23 mouse cellular contexts compared by ENCODE assay signal in genomic region chr1:155990391-155990790, GRCm38 (mm10). TPM values are rescaled to one million over a fixed set of nuclear protein-coding genes. Genes with fewer than 3 reads are reported as not detected.
DNase-seq lines count a peak whose midpoint lies in the region; ATAC-seq and TF ChIP-seq lines count a peak whose summit lies in the region.
"Had no signal": no experiment of that assay in that cellular context is flagged by ENCODE, and none has a peak within 500 bp of the region (broad histone marks: within the 10 kb centered on the region; RNA-seq: fewer than 3 reads in every experiment).

No protein-coding gene starts in this region.

- H3K4me1 ChIP-seq in heart, embryonic 12.5 days (replicated peaks) = peaks cover 20% of the 10 kb centered on the region
- no peaks in the 10 kb centered on the region for H3K4me1 ChIP-seq in heart, adult 2 months (ENCODE audit: control insufficient read depth, insufficient read depth, low read length)
- peaks cover 9% of the 10 kb centered on the region; the same call in 1 of the 2 replicates for H3K4me1 ChIP-seq in intestine, embryonic 14.5 days (replicated peaks; ENCODE audit: control insufficient read depth, insufficient read depth, low read length)
- H3K4me1 ChIP-seq in intestine, embryonic 15.5 days (replicated peaks) = peaks cover 3% of the 10 kb centered on the region; the same call in 1 of the 2 replicates
- no peaks in the 10 kb centered on the region for H3K4me1 ChIP-seq in lung, embryonic 14.5 days (ENCODE audit: insufficient read depth)
- no peaks in the 10 kb centered on the region for H3K4me1 ChIP-seq in limb, embryonic 14.5 days (ENCODE audit: control insufficient read depth, insufficient read depth, low read length)
- H3K4me1 ChIP-seq: hindbrain, embryonic 10.5 days; liver, embryonic 15.5 days had no signal

- peak overlapping the region; percentile 31 for H3K4me2 ChIP-seq in heart, embryonic 12.5 days
- no peak overlapping the region for H3K4me2 ChIP-seq in intestine, embryonic 14.5 days (ENCODE audit: low read length)
- no peak overlapping the region for H3K4me2 ChIP-seq in intestine, embryonic 15.5 days (replicated peaks)
- H3K4me2 ChIP-seq in lung, embryonic 14.5 days = no peak overlapping the region
- no peak overlapping the region for H3K4me2 ChIP-seq in limb, embryonic 14.5 days (replicated peaks; ENCODE audit: low read depth, low read length, severe bottlenecking)
- H3K4me2 ChIP-seq: liver, embryonic 15.5 days; midbrain, embryonic 13.5 days had no signal

- no peaks in the 10 kb centered on the region for H3K36me3 ChIP-seq in heart, embryonic 12.5 days
- H3K36me3 ChIP-seq in heart, adult 2 months (ENCODE audit: control insufficient read depth, insufficient read depth, low read length) = no peaks in the 10 kb centered on the region
- H3K36me3 ChIP-seq in intestine, embryonic 14.5 days (ENCODE audit: control insufficient read depth, insufficient read depth, low read length) = no peaks in the 10 kb centered on the region
- no peaks in the 10 kb centered on the region for H3K36me3 ChIP-seq in intestine, embryonic 15.5 days
- H3K36me3 ChIP-seq in lung, embryonic 14.5 days (ENCODE audit: insufficient read depth) = no peaks in the 10 kb centered on the region
- no peaks in the 10 kb centered on the region for H3K36me3 ChIP-seq in limb, embryonic 14.5 days (ENCODE audit: control insufficient read depth, insufficient read depth, low read length)
- H3K36me3 ChIP-seq: hindbrain, embryonic 10.5 days; liver, embryonic 15.5 days; midbrain, embryonic 13.5 days had no signal

- no peaks in the 10 kb centered on the region; the same call in 1 of the 2 replicates for H3K9me3 ChIP-seq in heart, embryonic 12.5 days (replicated peaks)
- H3K9me3 ChIP-seq in intestine, embryonic 14.5 days (ENCODE audit: control insufficient read depth, low read length) = no peaks in the 10 kb centered on the region
- no peaks in the 10 kb centered on the region for H3K9me3 ChIP-seq in intestine, embryonic 15.5 days
- H3K9me3 ChIP-seq in lung, embryonic 14.5 days (ENCODE audit: low read depth, low read length) = no peaks in the 10 kb centered on the region
- no peaks in the 10 kb centered on the region for H3K9me3 ChIP-seq in limb, embryonic 14.5 days (ENCODE audit: control insufficient read depth, low read length)
- H3K9me3 ChIP-seq: hindbrain, embryonic 10.5 days; liver, embryonic 15.5 days; midbrain, embryonic 13.5 days had no signal

- no peak overlapping the region for H3K27ac ChIP-seq in heart, embryonic 12.5 days (ENCODE audit: poor library complexity, severe bottlenecking)
- no peak overlapping the region for H3K27ac ChIP-seq in heart, adult 2 months
- H3K27ac ChIP-seq in intestine, embryonic 14.5 days (ENCODE audit: low read depth) = 0 out of 2 replicates have a peak overlapping the region, but pooled peaks have one; percentile 9
- no peak overlapping the region for H3K27ac ChIP-seq in intestine, embryonic 15.5 days
- H3K27ac ChIP-seq in lung, embryonic 14.5 days (ENCODE audit: low read depth) = no peak overlapping the region
- H3K27ac ChIP-seq in limb, embryonic 14.5 days (replicated peaks; ENCODE audit: low read depth, low read length) = no peak overlapping the region
- H3K27ac ChIP-seq: hindbrain, embryonic 10.5 days; liver, embryonic 15.5 days; midbrain, embryonic 13.5 days had no signal

- no peaks in the 10 kb centered on the region for H3K27me3 ChIP-seq in heart, embryonic 12.5 days (replicated peaks)
- H3K27me3 ChIP-seq in heart, adult 2 months (ENCODE audit: control insufficient read depth, insufficient read depth, low read length) = no peaks in the 10 kb centered on the region
- no peaks in the 10 kb centered on the region for H3K27me3 ChIP-seq in intestine, embryonic 14.5 days (replicated peaks; ENCODE audit: control insufficient read depth, insufficient read depth, low read length)
- H3K27me3 ChIP-seq in intestine, embryonic 15.5 days (replicated peaks) = no peaks in the 10 kb centered on the region
- no peaks in the 10 kb centered on the region for H3K27me3 ChIP-seq in lung, embryonic 14.5 days (ENCODE audit: insufficient read depth, low read length)
- no peaks in the 10 kb centered on the region for H3K27me3 ChIP-seq in limb, embryonic 14.5 days (ENCODE audit: control insufficient read depth, insufficient read depth, low read length)
- H3K27me3 ChIP-seq: liver, embryonic 15.5 days; megakaryocyte, embryonic 14.5 days; midbrain, embryonic 13.5 days had no signal

- TF ChIP-seq CTCF in heart, adult 2 months (IDR thresholded peaks at IDR 0.05) = no peak
- no peak for TF ChIP-seq CTCF in lung, embryonic 14.5 days (IDR thresholded peaks at IDR 0.05; ENCODE audit: low read depth)

- no peak for TF ChIP-seq EP300 in heart, adult 2 months (IDR thresholded peaks at IDR 0.05; ENCODE audit: insufficient read depth, low read depth, low read length)

- H3K9ac ChIP-seq in heart, embryonic 12.5 days = no peak overlapping the region
- H3K9ac ChIP-seq in heart, adult 2 months (ENCODE audit: low read depth, low read length) = no peak overlapping the region
- H3K9ac ChIP-seq in intestine, embryonic 14.5 days (ENCODE audit: low read length) = no peak overlapping the region
- H3K9ac ChIP-seq in intestine, embryonic 15.5 days = no peak overlapping the region
- H3K9ac ChIP-seq in lung, embryonic 14.5 days = no peak overlapping the region
- no peak overlapping the region for H3K9ac ChIP-seq in limb, embryonic 14.5 days (ENCODE audit: low read depth, low read length, severe bottlenecking)
- H3K9ac ChIP-seq: forebrain, postnatal 0 days; liver, embryonic 15.5 days; midbrain, embryonic 13.5 days had no signal

- TF ChIP-seq POLR2A in heart, adult 2 months (IDR thresholded peaks at IDR 0.05; ENCODE audit: insufficient read depth, low read depth, low read length) = no peak
- no peak for TF ChIP-seq POLR2A in limb, embryonic 14.5 days (IDR thresholded peaks at IDR 0.05; ENCODE audit: borderline replicate concordance, extremely low read depth, insufficient read depth, insufficient read length)

- no peak overlapping the region for H3K4me3 ChIP-seq in heart, embryonic 12.5 days
- no peak overlapping the region for H3K4me3 ChIP-seq in heart, adult 2 months
- H3K4me3 ChIP-seq in intestine, embryonic 14.5 days (ENCODE audit: low read depth, low read length) = no peak overlapping the region
- no peak overlapping the region for H3K4me3 ChIP-seq in intestine, embryonic 15.5 days (replicated peaks)
- no peak overlapping the region for H3K4me3 ChIP-seq in lung, embryonic 14.5 days (ENCODE audit: low read depth, low read length)
- H3K4me3 ChIP-seq in limb, embryonic 14.5 days (replicated peaks; ENCODE audit: low read length) = no peak overlapping the region
- H3K4me3 ChIP-seq: hindbrain, embryonic 10.5 days; liver, embryonic 15.5 days; megakaryocyte, embryonic 14.5 days; midbrain, embryonic 13.5 days had no signal

- intact Hi-C loops in heart, adult 2 months (cut with DNase I) = no loop called here
- intact Hi-C loops in gastrocnemius, postnatal 36 days (cut with DNase I) = no loop called here

- no peak for DNase-seq in heart, adult 2 months
- DNase-seq in intestine, embryonic 14.5 days (ENCODE audit: low spot score) = no peak
- DNase-seq in lung, embryonic 14.5 days = peak; percentile 19
- no peak for DNase-seq in lung, postnatal 25 days (ENCODE audit: low spot score)
- peak; percentile 34 for DNase-seq in limb, embryonic 14.5 days (ENCODE audit: low spot score)
- DNase-seq in gastrocnemius, postnatal 36 days = no peak
- DNase-seq: adrenal gland, adult 8-10 months; cerebellum, adult 11-12 months; cerebellum, postnatal 10 days; forebrain, postnatal 0 days; gastrocnemius, postnatal 14 days; kidney, adult 2 months; kidney, postnatal 4 days; liver; lung, postnatal 14 days had no signal

- WGBS in heart, embryonic 12.5 days = 37% methylated on average over 11 of the region's 11 CpGs
- 53% methylated on average over 11 of the region's 11 CpGs for WGBS in heart, adult 2 months
- WGBS in intestine, embryonic 14.5 days = 38% methylated on average over 11 of the region's 11 CpGs
- WGBS in intestine, embryonic 15.5 days = 31% methylated on average over 11 of the region's 11 CpGs
- 25% methylated on average over 11 of the region's 11 CpGs for WGBS in lung, embryonic 14.5 days
- 49% methylated on average over 11 of the region's 11 CpGs for WGBS in limb, embryonic 14.5 days

- H3K79me2 ChIP-seq in heart, adult 2 months (replicated peaks; ENCODE audit: control insufficient read depth, insufficient read depth, low read length) = no peaks in the 10 kb centered on the region

- ATAC-seq in heart, embryonic 12.5 days (ENCODE audit: insufficient number of reproducible peaks, low FRiP score) = no peak
- ATAC-seq in intestine, embryonic 14.5 days (replicated peaks; ENCODE audit: low FRiP score, low TSS enrichment, low read depth) = no peak
- ATAC-seq in intestine, embryonic 15.5 days = no peak
- ATAC-seq in lung, embryonic 14.5 days (ENCODE audit: insufficient read depth) = no peak
- peak; percentile 75 for ATAC-seq in limb, embryonic 14.5 days (ENCODE audit: low FRiP score, low read depth)
- ATAC-seq: activated CD4-positive, CD25-positive, alpha-beta regulatory T cell, adult 4 months; forebrain, postnatal 0 days; hindbrain, embryonic 16.5 days; midbrain, embryonic 13.5 days had no signal

RNA-seq across cellular contexts. Expression of gene Cep350, which starts 17.3 kb away (rescaled TPM):
- 10.4 and 10.5 TPM in 2 replicates for polyA plus RNA-seq in heart, embryonic 12.5 days (2016; fragmentation: Nextera tagmentation; extraction: Ambion mirVana)
- 10 to 100 TPM; 37.1 to 38.0 TPM for total RNA-seq in heart, adult 2 months (2021)
- polyA plus RNA-seq in heart, adult 2 months (2012; rRNA removed) = 3.9 and 7.4 TPM in 2 replicates
- polyA plus RNA-seq in intestine, embryonic 14.5 days (2014; fragmentation: Nextera tagmentation; extraction: Ambion mirVana) = 11.8 and 13.0 TPM in 2 replicates
- polyA plus RNA-seq in intestine, embryonic 15.5 days (2015; fragmentation: Nextera tagmentation; extraction: Ambion mirVana) = 11.2 and 12.7 TPM in 2 replicates
- polyA plus RNA-seq in lung, embryonic 14.5 days (2014; fragmentation: Nextera tagmentation; extraction: Ambion mirVana) = 12.6 and 12.8 TPM in 2 replicates
- polyA plus RNA-seq in limb, embryonic 14.5 days (2012; rRNA removed) = 10.8 and 10.9 TPM in 2 replicates
- polyA plus RNA-seq in limb, embryonic 14.5 days (2014; fragmentation: Nextera tagmentation; extraction: Ambion mirVana) = 13.4 and 15.0 TPM in 2 replicates
- 10 to 100 TPM; 34.3 to 35.2 TPM for total RNA-seq in gastrocnemius, postnatal 36 days (2021)

RNA-seq across cellular contexts. Expression of gene Tor1aip2, which starts 44.8 kb away (rescaled TPM):
- polyA plus RNA-seq in heart, embryonic 12.5 days (2016; fragmentation: Nextera tagmentation; extraction: Ambion mirVana) = 93.3 and 100 TPM in 2 replicates
- 10 to 100 TPM; 40.3 to 42.9 TPM for total RNA-seq in heart, adult 2 months (2021)
- polyA plus RNA-seq in heart, adult 2 months (2012; rRNA removed) = 51.0 and 76.1 TPM in 2 replicates
- 124 and 136 TPM in 2 replicates for polyA plus RNA-seq in intestine, embryonic 14.5 days (2014; fragmentation: Nextera tagmentation; extraction: Ambion mirVana)
- 135 and 139 TPM in 2 replicates for polyA plus RNA-seq in intestine, embryonic 15.5 days (2015; fragmentation: Nextera tagmentation; extraction: Ambion mirVana)
- polyA plus RNA-seq in lung, embryonic 14.5 days (2014; fragmentation: Nextera tagmentation; extraction: Ambion mirVana) = 119 and 121 TPM in 2 replicates
- polyA plus RNA-seq in limb, embryonic 14.5 days (2012; rRNA removed) = 94.4 and 107 TPM in 2 replicates
- 121 and 123 TPM in 2 replicates for polyA plus RNA-seq in limb, embryonic 14.5 days (2014; fragmentation: Nextera tagmentation; extraction: Ambion mirVana)
- 10 to 100 TPM; 47.8 to 48.3 TPM for total RNA-seq in gastrocnemius, postnatal 36 days (2021)

RNA-seq across cellular contexts. Expression of gene Tor1aip1, which starts 45.9 kb away (rescaled TPM):
- polyA plus RNA-seq in heart, embryonic 12.5 days (2016; fragmentation: Nextera tagmentation; extraction: Ambion mirVana) = 35.6 and 36.9 TPM in 2 replicates
- total RNA-seq in heart, adult 2 months (2021) = 10 to 100 TPM; 79.9 to 91.2 TPM
- 33.0 and 51.1 TPM in 2 replicates for polyA plus RNA-seq in heart, adult 2 months (2012; rRNA removed)
- polyA plus RNA-seq in intestine, embryonic 14.5 days (2014; fragmentation: Nextera tagmentation; extraction: Ambion mirVana) = 35.9 and 39.1 TPM in 2 replicates
- polyA plus RNA-seq in intestine, embryonic 15.5 days (2015; fragmentation: Nextera tagmentation; extraction: Ambion mirVana) = 36.3 and 39.4 TPM in 2 replicates
- polyA plus RNA-seq in lung, embryonic 14.5 days (2014; fragmentation: Nextera tagmentation; extraction: Ambion mirVana) = 45.9 and 47.6 TPM in 2 replicates
- 22.4 and 27.2 TPM in 2 replicates for polyA plus RNA-seq in limb, embryonic 14.5 days (2012; rRNA removed)
- 45.6 and 49.7 TPM in 2 replicates for polyA plus RNA-seq in limb, embryonic 14.5 days (2014; fragmentation: Nextera tagmentation; extraction: Ambion mirVana)
- 100 to 1,000 TPM in 1 of 2 experiments, 10 to 100 TPM in 1; 88.8 to 105 TPM for total RNA-seq in gastrocnemius, postnatal 36 days (2021)

Comparison
In these comparisons a context has a peak if more than half of its experiments do, and no peak if none do; other contexts are left out.
1. DNase-seq: peak in lung, embryonic 14.5 days (single experiment) and limb, embryonic 14.5 days (single experiment); none in heart, adult 2 months (0 of 2), intestine, embryonic 14.5 days (single experiment), lung, postnatal 25 days (single experiment) and gastrocnemius, postnatal 36 days (0 of 2).